Mouse (Mus musculus) bone marrow macrophage, adult 2 months (primary cell): ENCODE measurements around the gene Irak3. TPM values are rescaled to one million over a fixed set of nuclear protein-coding genes. Genes with fewer than 3 reads are reported as not detected.

ENCODE experiments used
- H3K27ac ChIP-seq: 2 replicates; pipeline ENCODE4 v1.5.1; 2012; ENCODE audit warnings: low read depth, low read length; ENCODE audit not compliant: insufficient read depth
- H3K4me1 ChIP-seq: 2 replicates; pipeline ENCODE4 v1.6.1; 2012; ENCODE audit warnings: low read length; ENCODE audit not compliant: control insufficient read depth, insufficient read depth
- H3K4me3 ChIP-seq: 2 replicates; pipeline ENCODE4 v1.5.1; 2012; ENCODE audit warnings: mild to moderate bottlenecking, low read length, moderate library complexity; ENCODE audit not compliant: insufficient read depth
- CTCF ChIP-seq: IDR thresholded peaks from 2 replicates; pipeline ENCODE4 v1.5.1; 2012; ENCODE audit warnings: low read depth, mild to moderate bottlenecking, low read length, moderate library complexity
- POLR2A ChIP-seq: IDR thresholded peaks from 2 replicates; pipeline ENCODE4 v1.6.1; 2012; ENCODE audit warnings: mild to moderate bottlenecking, low read depth, low read length, borderline replicate concordance
- polyA plus RNA-seq: library from polyadenylated mRNA; stranded (reverse); fragments of >200 nt; gene quantifications from 2 replicates; pipeline ENCODE4 v1.2.4, GENCODE M21; 2012; ENCODE audit not compliant: missing spikeins, insufficient read depth, insufficient read length

Gene Irak3
- polyA plus RNA-seq, 1 experiment, result 80.3 TPM

- Histone ChIP-seq H3K4me3 (no peak overlapping the region), H3K4me1 (peaks cover 30% of the 10 kb centered on the region), H3K27ac (peak overlapping the region; percentile 82)
- no peak for TF ChIP-seq POLR2A
- no peak for TF ChIP-seq CTCF
These were observed 13.4 kb downstream of the Irak3 start for GRCm38 (mm10) chr10:120188513-120188912.

GRCm38 (mm10) chr10:120183342-120183741 lies 18.6 kb downstream of the Irak3 start:
- H3K4me1 ChIP-seq, result peaks cover 11% of the 10 kb centered on the region
- no peak overlapping the region for H3K27ac ChIP-seq
- H3K4me3 ChIP-seq, result no peak overlapping the region
- TF ChIP-seq POLR2A (no peak), CTCF (no peak)

GRCm38 (mm10) chr10:120182887-120183286 lies 19.0 kb downstream of the Irak3 start:
- H3K4me1 ChIP-seq, result peaks cover 11% of the 10 kb centered on the region
- no peak for TF ChIP-seq POLR2A
- no peak overlapping the region for H3K4me3 ChIP-seq
- H3K27ac ChIP-seq, result no peak overlapping the region

GRCm38 (mm10) chr10:120174192-120174705 lies 27.7 kb downstream of the Irak3 start:
- TF ChIP-seq CTCF, result no peak
- no peak for TF ChIP-seq POLR2A
- H3K4me3 ChIP-seq, result no peak overlapping the region
- H3K27ac ChIP-seq, result no peak overlapping the region
- H3K4me1 ChIP-seq, result peaks cover 5% of the 10 kb centered on the region

- Histone ChIP-seq H3K4me3 (no peak overlapping the region), H3K4me1 (peaks cover 6% of the 10 kb centered on the region), H3K27ac (no peak overlapping the region)
- TF ChIP-seq CTCF, result no peak
- TF ChIP-seq POLR2A, result no peak
These were observed 30.6 kb downstream of the Irak3 start for GRCm38 (mm10) chr10:120171340-120171739.

- H3K4me1 ChIP-seq, result peaks cover 7% of the 10 kb centered on the region
- H3K4me3 ChIP-seq, result no peak overlapping the region
- TF ChIP-seq POLR2A, result no peak
- no peak for TF ChIP-seq CTCF
- no peak overlapping the region for H3K27ac ChIP-seq
These were observed 31.7 kb downstream of the Irak3 start for GRCm38 (mm10) chr10:120170277-120170676.

GRCm38 (mm10) chr10:120169841-120170240 lies 32.1 kb downstream of the Irak3 start:
- no peak overlapping the region for H3K4me3 ChIP-seq
- TF ChIP-seq POLR2A (no peak), CTCF (no peak)
- peaks cover 10% of the 10 kb centered on the region for H3K4me1 ChIP-seq
- H3K27ac ChIP-seq, result no peak overlapping the region

- TF ChIP-seq POLR2A, result no peak
- TF ChIP-seq CTCF, result no peak
- peaks cover 16% of the 10 kb centered on the region for H3K4me1 ChIP-seq
- H3K4me3 ChIP-seq, result no peak overlapping the region
These were observed 32.9 kb downstream of the Irak3 start for GRCm38 (mm10) chr10:120169064-120169463.

GRCm38 (mm10) chr10:120168070-120168469 lies 33.9 kb downstream of the Irak3 start:
- TF ChIP-seq CTCF (no peak), POLR2A (no peak)
- no peak overlapping the region for H3K4me3 ChIP-seq
- no peak overlapping the region for H3K27ac ChIP-seq
- H3K4me1 ChIP-seq, result peaks cover 22% of the 10 kb centered on the region

More at GRCm38 (mm10) chr10:120169064-120169463, 32.9 kb downstream of the Irak3 start:
- no peak overlapping the region for H3K27ac ChIP-seq

GRCm38 (mm10) chr10:120165793-120166503 lies 36.0 kb downstream of the Irak3 start:
- Histone ChIP-seq H3K4me3 (no peak overlapping the region), H3K27ac (no peak overlapping the region), H3K4me1 (peaks cover 31% of the 10 kb centered on the region)
- TF ChIP-seq CTCF (no peak), POLR2A (no peak)
